Mouse (Mus musculus): ENCODE results near the gene Rem1. TPM values are rescaled to one million over a fixed set of nuclear protein-coding genes. Genes with fewer than 3 reads are reported as not detected.

Rem1 gene
- polyA plus RNA-seq (2015; fragmentation: Nextera tagmentation; extraction: Ambion mirVana): 9.6 and 9.7 TPM in 2 replicates

DNA sequence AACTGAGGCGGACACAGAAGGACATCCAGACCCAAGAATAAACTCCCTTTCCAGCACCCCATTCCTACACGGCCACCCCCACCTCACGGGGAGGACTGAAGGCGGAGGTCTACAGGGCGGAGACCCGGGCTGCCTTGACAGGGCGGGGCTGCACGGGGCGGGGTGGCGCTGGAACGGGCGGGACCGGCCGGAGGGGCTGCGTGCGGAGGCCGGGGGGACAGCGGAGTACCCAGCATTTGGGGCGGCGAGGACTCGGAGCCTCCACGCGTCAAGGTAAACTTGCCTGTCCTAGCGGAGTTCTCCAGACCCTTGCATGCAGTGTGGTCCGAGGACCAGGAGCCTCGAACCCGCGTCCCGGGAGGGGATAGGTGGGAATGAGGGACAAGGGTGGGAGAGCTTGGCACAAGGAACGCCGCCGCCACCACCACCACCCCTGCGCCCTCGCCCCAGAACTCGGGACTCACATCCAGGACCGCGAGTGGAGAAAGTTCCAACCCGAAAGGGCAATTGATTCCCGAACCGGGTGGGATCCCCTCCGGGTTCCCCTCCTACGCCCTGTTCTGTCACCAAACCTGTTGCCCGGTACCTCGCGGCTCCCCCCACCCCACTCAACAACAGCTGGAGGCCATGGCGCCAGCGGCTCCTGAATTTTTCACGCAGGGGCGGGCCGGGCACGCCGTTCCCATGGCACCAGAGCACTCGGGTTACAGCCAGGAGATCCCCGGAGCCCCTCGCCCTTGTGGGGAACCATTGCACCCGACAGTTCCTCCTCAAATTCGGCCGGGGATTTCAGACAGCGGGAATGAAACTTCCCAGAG, at the start of gene Rem1:
TSS of gene Rem1 (plus strand) at position 178 of the 818 bp plus-strand sequence.

DNA sequence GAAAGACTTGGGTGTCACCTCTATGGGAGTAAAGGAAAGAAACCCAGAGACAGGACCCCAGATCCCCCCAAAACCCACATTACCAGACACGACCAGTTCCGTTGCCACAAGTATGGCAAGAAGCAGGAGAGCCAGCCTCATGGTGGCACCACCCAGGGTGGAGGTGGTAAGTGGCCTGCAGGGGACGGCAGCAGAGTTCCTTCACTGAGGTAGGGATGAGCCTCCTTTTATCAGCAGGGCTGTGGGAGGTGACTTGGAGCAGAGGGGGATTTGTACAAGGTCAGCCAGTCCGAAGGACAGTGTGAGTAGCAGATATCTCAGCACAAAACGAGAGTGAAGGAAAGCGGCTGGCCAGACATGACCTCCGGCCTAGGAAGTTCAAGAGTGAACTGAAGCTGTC, 46.6 kb upstream of the Rem1 start, which contains the start of gene Defb19:
TSS of gene Defb19 (minus strand) at position 206 of the 400 bp plus-strand sequence.

DNA sequence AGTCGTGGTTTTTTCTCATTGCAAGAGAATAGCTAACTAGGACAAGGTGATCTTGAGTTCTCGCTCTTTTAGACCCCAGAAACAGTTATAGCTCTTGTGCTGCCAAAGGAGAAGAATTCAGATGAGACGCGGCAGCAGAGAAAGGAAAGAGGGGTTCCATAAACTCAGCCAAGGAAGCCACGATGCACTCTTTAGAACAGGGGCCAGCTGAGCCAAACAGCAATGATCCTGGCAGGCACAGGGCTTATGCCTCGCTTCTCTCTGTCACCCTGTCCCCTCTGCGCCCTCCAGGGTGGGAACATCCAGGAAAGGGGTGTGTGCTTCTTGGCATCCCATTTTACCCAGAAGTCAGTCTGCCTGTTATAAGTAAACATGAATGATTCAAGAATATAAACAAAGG, 27.5 kb upstream of the Rem1 start, which contains the start of gene Defb45:
TSS of gene Defb45 (minus strand) at position 101 of the 400 bp plus-strand sequence.

DNA sequence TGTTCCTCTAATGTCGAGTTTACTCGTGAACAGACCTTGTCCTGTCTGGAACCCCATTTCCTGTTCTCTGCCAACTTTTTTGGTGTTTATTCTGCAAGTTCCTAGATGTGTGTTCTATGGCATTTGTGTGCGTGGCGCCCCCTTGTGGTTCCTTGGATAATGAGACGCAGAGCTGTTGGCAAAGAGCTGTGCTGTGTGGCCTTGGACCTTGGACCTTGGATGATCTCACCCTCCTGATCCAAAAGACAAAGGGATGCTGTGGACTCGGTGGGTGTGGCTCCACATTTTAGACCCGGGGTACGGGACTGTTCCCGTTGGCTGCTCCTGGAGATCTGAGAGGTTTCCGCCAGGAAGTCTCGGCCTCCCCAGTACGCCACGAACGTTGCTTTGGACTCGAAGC, 22.7 kb upstream of the Rem1 start, which contains the start of gene Defb36:
TSS of gene Defb36 (plus strand) at position 271 of the 400 bp plus-strand sequence.

DNA sequence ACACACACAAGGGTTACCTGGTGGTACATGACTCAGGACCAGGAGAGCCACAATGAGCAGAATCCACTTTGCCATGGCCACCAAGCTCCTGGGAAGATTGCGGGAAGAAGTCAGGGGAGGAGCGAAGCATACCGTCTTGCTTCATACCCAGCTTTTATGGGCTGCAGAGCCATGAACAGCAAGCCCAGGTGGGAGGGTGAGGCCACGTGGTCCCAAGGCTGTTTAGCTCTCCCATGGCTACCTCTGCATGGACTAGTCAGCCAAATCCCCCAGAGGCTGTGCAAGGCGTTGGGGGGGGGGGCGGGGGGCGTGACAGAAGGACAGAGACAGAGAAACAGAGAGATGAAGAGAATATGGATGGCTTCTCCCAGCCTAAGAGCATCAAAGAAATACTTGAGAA, 3.8 kb upstream of the Rem1 start, which contains the start of gene Defb25:
TSS of gene Defb25 (minus strand) at position 101 of the 400 bp plus-strand sequence.

DNA sequence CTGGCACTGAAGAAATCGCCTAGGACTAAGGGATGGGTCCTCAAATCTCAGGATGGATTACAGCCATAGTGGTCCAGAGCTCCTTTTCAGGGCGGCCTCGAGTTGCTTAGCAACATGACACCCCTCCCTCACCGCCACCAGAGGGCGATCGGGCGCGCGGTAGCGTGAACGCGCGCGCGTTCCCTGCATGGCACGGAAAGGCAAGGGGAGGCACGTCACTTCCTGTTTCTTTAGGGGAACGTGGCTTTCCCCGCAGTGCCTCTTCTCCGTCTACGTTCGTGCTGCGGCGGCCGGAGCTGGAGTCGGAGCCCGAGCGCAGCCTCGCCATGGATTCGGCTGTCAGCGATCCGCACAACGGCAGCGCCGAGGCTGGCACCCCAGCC, 42.5 kb downstream of the Rem1 start, which contains the start of gene H13:
TSS of gene H13 (plus strand) at position 206 of the 383 bp plus-strand sequence.

Other genes with a start within 250 kb of the Rem1 start
- gene Sox12, start 228.9 kb upstream of the Rem1 start, polyA plus RNA-seq (2015; fragmentation: Nextera tagmentation; extraction: Ambion mirVana): 2.7 and 2.8 TPM in 2 replicates
- gene Zcchc3, start 211.9 kb upstream of the Rem1 start, polyA plus RNA-seq (2015; fragmentation: Nextera tagmentation; extraction: Ambion mirVana): 15.2 and 16.1 TPM in 2 replicates
- gene 6820408C15Rik, start 211.4 kb upstream of the Rem1 start, polyA plus RNA-seq (2015; fragmentation: Nextera tagmentation; extraction: Ambion mirVana): 0.12 and 0.28 TPM in 2 replicates
- not detected in 2 replicates for gene Defb23, start 162.3 kb upstream of the Rem1 start, polyA plus RNA-seq (2015; fragmentation: Nextera tagmentation; extraction: Ambion mirVana)
- gene Defb20, start 149.9 kb upstream of the Rem1 start, polyA plus RNA-seq (2015; fragmentation: Nextera tagmentation; extraction: Ambion mirVana): not detected in 2 replicates
- not detected in 2 replicates for gene Defb22, start 136.8 kb upstream of the Rem1 start, polyA plus RNA-seq (2015; fragmentation: Nextera tagmentation; extraction: Ambion mirVana)
- gene Defb26, start 115.3 kb upstream of the Rem1 start, polyA plus RNA-seq (2015; fragmentation: Nextera tagmentation; extraction: Ambion mirVana): not detected in 2 replicates
- gene Defb28, start 108.7 kb upstream of the Rem1 start, polyA plus RNA-seq (2015; fragmentation: Nextera tagmentation; extraction: Ambion mirVana): not detected in 2 replicates
- gene Defb29, start 86.9 kb upstream of the Rem1 start, polyA plus RNA-seq (2015; fragmentation: Nextera tagmentation; extraction: Ambion mirVana): not detected in 2 replicates
- not detected in 2 replicates for gene Gm17416, start 57.6 kb upstream of the Rem1 start, polyA plus RNA-seq (2015; fragmentation: Nextera tagmentation; extraction: Ambion mirVana)
- gene Defb21, start 54.2 kb upstream of the Rem1 start, polyA plus RNA-seq (2015; fragmentation: Nextera tagmentation; extraction: Ambion mirVana): not detected in 2 replicates
- gene Defb19, start 46.6 kb upstream of the Rem1 start, polyA plus RNA-seq (2015; fragmentation: Nextera tagmentation; extraction: Ambion mirVana): not detected in 2 replicates
- gene Defb45, start 27.6 kb upstream of the Rem1 start, polyA plus RNA-seq (2015; fragmentation: Nextera tagmentation; extraction: Ambion mirVana): not detected in 2 replicates
- gene Defb36, start 22.6 kb upstream of the Rem1 start, polyA plus RNA-seq (2015; fragmentation: Nextera tagmentation; extraction: Ambion mirVana): not detected in 2 replicates
- 2.4 and 2.9 TPM in 2 replicates for gene Defb25, start 3.9 kb upstream of the Rem1 start, polyA plus RNA-seq (2015; fragmentation: Nextera tagmentation; extraction: Ambion mirVana)
- 74.3 and 87.0 TPM in 2 replicates for gene H13, start 42.5 kb downstream of the Rem1 start, polyA plus RNA-seq (2015; fragmentation: Nextera tagmentation; extraction: Ambion mirVana)
- 16.1 and 19.8 TPM in 2 replicates for gene Mcts2, start 60.1 kb downstream of the Rem1 start, polyA plus RNA-seq (2015; fragmentation: Nextera tagmentation; extraction: Ambion mirVana)
- gene Id1, start 109.3 kb downstream of the Rem1 start, polyA plus RNA-seq (2015; fragmentation: Nextera tagmentation; extraction: Ambion mirVana): 32.7 and 47.4 TPM in 2 replicates
- 7.7 and 7.9 TPM in 2 replicates for gene Cox4i2, start 127.2 kb downstream of the Rem1 start, polyA plus RNA-seq (2015; fragmentation: Nextera tagmentation; extraction: Ambion mirVana)
- gene Bcl2l1, start 204.8 kb downstream of the Rem1 start, polyA plus RNA-seq (2015; fragmentation: Nextera tagmentation; extraction: Ambion mirVana): 29.3 and 29.7 TPM in 2 replicates
- gene Tpx2, start 221.0 kb downstream of the Rem1 start, polyA plus RNA-seq (2015; fragmentation: Nextera tagmentation; extraction: Ambion mirVana): 11.6 and 14.0 TPM in 2 replicates